Mouse (Mus musculus): ENCODE results near the gene Fam189b. TPM values are rescaled to one million over a fixed set of nuclear protein-coding genes. Genes with fewer than 3 reads are reported as not detected.
A peak's percentile ranks its signal among the peaks of the same experiment; 100 is the strongest.
"Not testable (repeated sequence)": the region's sequence is repeated elsewhere in the genome, so short reads cannot be mapped to it uniquely, and the experiment has no call there.

The Fam189b gene
- total and polyA plus RNA-seq, 2 experiments from 2014 or later, result 2.1 to 5.7 TPM

DNA sequence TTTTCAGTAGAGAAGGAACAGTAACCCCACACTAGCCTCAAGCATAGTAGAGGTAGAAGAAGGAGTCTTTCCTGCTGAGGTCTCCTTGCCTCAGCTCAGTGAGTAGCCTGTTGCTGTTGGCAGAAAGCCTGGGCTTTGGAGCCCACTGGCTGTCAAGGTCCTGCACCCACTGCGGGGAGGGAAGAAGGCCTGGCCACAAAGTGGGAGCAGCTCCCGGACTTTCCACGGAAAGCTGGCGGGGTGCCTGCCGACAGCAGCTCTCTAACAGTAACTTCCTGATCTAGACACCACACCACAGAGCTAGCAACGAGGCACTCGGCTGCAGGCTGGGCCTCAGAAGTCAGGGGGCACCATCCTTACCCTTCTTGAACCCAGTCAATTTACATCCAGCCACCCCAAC, 27.8 kb downstream of the Fam189b start:
- H3K4me2 ChIP-seq (ENCODE audit: low read depth, low read length), result no peak overlapping the region
- H3K9me3 ChIP-seq (replicated peaks; ENCODE audit: control insufficient read depth, low read length), result no peaks in the 10 kb centered on the region
- no peak overlapping the region for H3K9ac ChIP-seq (replicated peaks; ENCODE audit: low read depth, low read length)
- H3K27me3 ChIP-seq (ENCODE audit: control insufficient read depth, insufficient read depth, low read length), result no peaks in the 10 kb centered on the region
- DNase-seq (ENCODE audit: low spot score) (no peak), ATAC-seq (ENCODE audit: insufficient read depth, low read depth) (no peak)
- TF ChIP-seq EP300 (IDR thresholded peaks at IDR 0.05; ENCODE audit: low read depth) (no peak), CTCF (IDR thresholded peaks at IDR 0.05; ENCODE audit: low read depth) (no peak)
- H3K27ac ChIP-seq (ENCODE audit: low read depth), result no peak overlapping the region
- H3K4me1 ChIP-seq (ENCODE audit: control insufficient read depth, insufficient read depth), result peaks cover 11% of the 10 kb centered on the region
- H3K36me3 ChIP-seq (replicated peaks; ENCODE audit: control insufficient read depth, insufficient read depth, low read length), result peaks cover 51% of the 10 kb centered on the region
- WGBS, result 46% methylated on average over 7 of the region's 7 CpGs
- no peak overlapping the region for H3K4me3 ChIP-seq (ENCODE audit: low read depth, low read length)

DNA sequence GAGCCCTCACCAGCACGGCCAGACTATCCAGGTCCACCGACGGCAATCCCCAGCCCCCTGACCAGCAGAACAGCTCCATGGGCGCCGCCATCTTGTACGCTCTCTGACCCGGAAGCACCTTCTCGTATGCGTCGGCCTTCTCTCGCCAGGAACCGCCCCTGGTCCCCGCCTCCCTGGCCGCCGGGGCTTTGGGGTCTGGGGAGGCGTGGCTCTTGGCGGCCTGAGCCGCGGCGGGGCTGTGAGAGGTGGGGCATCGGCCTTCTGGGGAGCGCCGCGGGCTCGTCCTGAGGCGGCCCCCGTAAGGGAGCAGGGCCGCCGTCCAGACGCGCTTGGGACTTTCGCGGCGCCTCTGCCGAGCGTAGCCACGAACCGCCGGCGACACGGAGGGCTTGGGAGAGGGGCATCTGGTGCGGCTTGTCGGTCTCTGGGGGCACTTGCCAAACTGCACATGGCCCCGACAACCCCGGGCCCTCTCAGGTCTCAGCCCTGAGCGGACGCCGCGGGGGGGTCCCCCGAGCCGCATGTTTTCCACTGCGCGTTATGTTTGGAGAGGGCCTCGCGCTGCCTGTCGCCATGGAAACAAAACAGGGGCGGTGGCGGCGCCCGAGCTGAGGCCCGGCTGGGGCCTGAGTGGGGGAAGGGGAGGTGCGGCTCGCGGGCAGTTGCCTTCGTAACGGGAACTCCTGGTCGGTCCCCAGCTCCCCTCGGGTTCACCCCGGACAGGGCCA, 31.0 kb downstream of the Fam189b start:
- peak overlapping the region; percentile 92 for H3K4me2 ChIP-seq (ENCODE audit: low read depth, low read length)
- H3K4me3 ChIP-seq (ENCODE audit: low read depth, low read length), result peak overlapping the region; percentile 64
- H3K27me3 ChIP-seq (ENCODE audit: control insufficient read depth, insufficient read depth, low read length), result no peaks in the 10 kb centered on the region
- TF ChIP-seq CTCF (IDR thresholded peaks at IDR 0.05; ENCODE audit: low read depth), result no peak
- peak; percentile 94 for TF ChIP-seq EP300 (IDR thresholded peaks at IDR 0.05; ENCODE audit: low read depth)
- peaks cover 11% of the 10 kb centered on the region for H3K4me1 ChIP-seq (ENCODE audit: control insufficient read depth, insufficient read depth)
- H3K9ac ChIP-seq (replicated peaks; ENCODE audit: low read depth, low read length), result peak overlapping the region; percentile 72
- peaks cover 20% of the 10 kb centered on the region for H3K36me3 ChIP-seq (replicated peaks; ENCODE audit: control insufficient read depth, insufficient read depth, low read length)
- H3K9me3 ChIP-seq (replicated peaks; ENCODE audit: control insufficient read depth, low read length), result no peaks in the 10 kb centered on the region
- DNase-seq (ENCODE audit: low spot score), result peak; percentile 94
- H3K27ac ChIP-seq (ENCODE audit: low read depth), result peak overlapping the region; percentile 95
- peak; percentile 92 for ATAC-seq (ENCODE audit: insufficient read depth, low read depth)
- under 1% methylated on average over 62 of the region's 69 CpGs for WGBS

DNA sequence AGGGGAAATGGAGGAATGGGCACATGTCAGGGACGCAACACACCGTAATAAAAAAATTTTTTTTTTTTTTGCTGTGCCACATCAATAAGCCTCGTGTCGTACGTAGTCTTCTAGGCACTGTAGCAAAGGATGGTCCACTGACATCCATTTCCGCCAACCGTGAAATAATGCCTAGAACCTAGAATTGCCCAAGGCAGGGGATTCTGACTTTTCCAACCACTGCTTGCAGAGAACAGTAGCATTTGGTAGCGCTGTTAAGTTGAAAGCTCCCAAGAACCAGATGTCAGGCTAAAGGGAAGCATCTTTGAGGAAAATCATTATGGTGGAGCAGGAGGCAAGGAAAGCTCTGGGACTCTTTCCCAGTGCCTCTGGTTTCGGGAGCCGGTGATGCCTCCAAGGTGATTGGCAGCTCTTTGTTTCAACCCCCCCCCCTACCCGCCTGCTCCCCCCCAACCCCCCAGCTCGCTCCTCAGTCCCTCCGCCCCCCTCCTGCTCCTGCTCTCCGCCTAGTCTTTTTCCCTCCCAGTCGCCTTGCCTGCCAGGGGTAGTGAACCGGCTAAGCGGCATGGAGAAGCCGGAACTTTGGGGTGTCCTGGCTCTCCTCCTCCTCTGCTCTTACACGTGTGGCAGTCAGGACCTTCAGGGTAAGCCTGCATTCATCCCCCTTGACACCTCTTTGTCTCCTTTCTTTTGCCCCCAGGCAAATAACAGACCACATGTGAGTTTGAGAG, 31.9 kb downstream of the Fam189b start, which contains the start of gene Thbs3:
Gene Thbs3, plus strand, starts transcription at position 500 of the 731 bp plus-strand sequence.
- DNase-seq (ENCODE audit: low spot score) (no peak), ATAC-seq (ENCODE audit: insufficient read depth, low read depth) (no peak)
- peak within 1 kb of the TSS; percentile 92 for H3K4me2 ChIP-seq (ENCODE audit: low read depth, low read length)
- no peaks in the 10 kb centered on the region for H3K27me3 ChIP-seq (ENCODE audit: control insufficient read depth, insufficient read depth, low read length)
- peak within 1 kb of the TSS; percentile 64 for H3K4me3 ChIP-seq (ENCODE audit: low read depth, low read length)
- H3K9me3 ChIP-seq (replicated peaks; ENCODE audit: control insufficient read depth, low read length), result no peaks in the 10 kb centered on the region
- H3K9ac ChIP-seq (replicated peaks; ENCODE audit: low read depth, low read length), result peak within 1 kb of the TSS; percentile 72
- H3K36me3 ChIP-seq (replicated peaks; ENCODE audit: control insufficient read depth, insufficient read depth, low read length), result peaks cover 11% of the 10 kb centered on the region
- H3K27ac ChIP-seq (ENCODE audit: low read depth), result peak within 1 kb of the TSS; percentile 95
- H3K4me1 ChIP-seq (ENCODE audit: control insufficient read depth, insufficient read depth), result peaks cover 11% of the 10 kb centered on the region
- WGBS, result under 1% methylated on average over 18 of the region's 19 CpGs
- TF ChIP-seq EP300 (IDR thresholded peaks at IDR 0.05; ENCODE audit: low read depth) (no peak), CTCF (IDR thresholded peaks at IDR 0.05; ENCODE audit: low read depth) (no peak)

DNA sequence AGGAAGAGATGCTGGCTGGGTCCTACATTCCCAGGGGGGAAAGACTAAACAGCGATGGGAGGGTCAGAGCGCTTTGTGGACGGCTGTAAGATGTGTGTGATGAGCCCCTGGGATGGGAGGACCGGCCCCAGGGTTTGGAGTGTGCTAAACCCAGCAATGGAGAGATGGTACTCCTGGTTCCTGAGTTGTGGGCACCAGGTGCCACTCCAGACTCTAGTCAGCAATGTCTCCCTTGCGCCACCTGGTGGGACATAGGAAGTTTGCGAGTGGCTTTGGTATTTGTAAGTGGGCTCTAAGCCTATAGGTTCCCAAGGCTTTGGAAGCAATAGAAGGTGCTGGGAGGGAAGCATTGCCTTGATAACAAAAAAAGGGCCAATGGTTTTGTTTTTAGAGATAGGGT, 32.9 kb downstream of the Fam189b start:
- peak overlapping the region; percentile 92 for H3K4me2 ChIP-seq (ENCODE audit: low read depth, low read length)
- peaks cover 4% of the 10 kb centered on the region; the same call in 1 of the 2 replicates for H3K36me3 ChIP-seq (replicated peaks; ENCODE audit: control insufficient read depth, insufficient read depth, low read length)
- H3K27ac ChIP-seq (ENCODE audit: low read depth), result no peak overlapping the region
- WGBS, result 1% methylated on average over 6 of the region's 6 CpGs
- TF ChIP-seq CTCF (IDR thresholded peaks at IDR 0.05; ENCODE audit: low read depth) (peak; percentile 95), EP300 (IDR thresholded peaks at IDR 0.05; ENCODE audit: low read depth) (no peak)
- H3K9ac ChIP-seq (replicated peaks; ENCODE audit: low read depth, low read length), result no peak overlapping the region
- H3K9me3 ChIP-seq (replicated peaks; ENCODE audit: control insufficient read depth, low read length), result no peaks in the 10 kb centered on the region
- H3K27me3 ChIP-seq (ENCODE audit: control insufficient read depth, insufficient read depth, low read length), result no peaks in the 10 kb centered on the region
- ATAC-seq (ENCODE audit: insufficient read depth, low read depth) (0 out of 2 replicates have a peak, but pooled peaks have one; percentile 10), DNase-seq (ENCODE audit: low spot score) (peak; percentile 76)
- peak overlapping the region; percentile 64 for H3K4me3 ChIP-seq (ENCODE audit: low read depth, low read length)
- H3K4me1 ChIP-seq (ENCODE audit: control insufficient read depth, insufficient read depth), result peaks cover 11% of the 10 kb centered on the region

DNA sequence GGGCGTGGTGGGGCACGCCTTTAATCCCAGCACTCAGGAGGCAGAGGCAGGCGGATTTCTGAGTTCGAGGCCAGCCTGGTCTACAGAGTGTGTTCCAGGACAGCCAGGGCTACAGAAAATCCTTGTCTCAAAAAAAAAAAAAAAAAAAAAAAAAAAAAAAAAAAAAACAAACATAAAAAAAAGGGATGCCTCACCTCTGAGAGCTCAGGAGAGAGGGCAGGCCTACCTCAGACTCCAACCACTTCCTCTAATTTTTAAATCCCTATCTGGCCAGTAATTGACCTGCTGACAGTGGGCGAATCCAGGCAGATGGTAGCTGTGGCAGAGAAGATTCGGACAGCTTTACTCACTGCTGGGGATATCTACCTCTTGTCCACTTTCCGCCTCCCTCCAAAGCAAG, 33.5 kb downstream of the Fam189b start:
- H3K4me3 ChIP-seq (ENCODE audit: low read depth, low read length); H3K27me3 ChIP-seq (ENCODE audit: control insufficient read depth, insufficient read depth, low read length); H3K4me2 ChIP-seq (ENCODE audit: low read depth, low read length); H3K36me3 ChIP-seq (replicated peaks; ENCODE audit: control insufficient read depth, insufficient read depth, low read length); H3K9ac ChIP-seq (replicated peaks; ENCODE audit: low read depth, low read length); DNase-seq (ENCODE audit: low spot score); H3K27ac ChIP-seq (ENCODE audit: low read depth); H3K9me3 ChIP-seq (replicated peaks; ENCODE audit: control insufficient read depth, low read length); ATAC-seq (ENCODE audit: insufficient read depth, low read depth): not testable (repeated sequence)
- 68% methylated on average over 7 of the region's 7 CpGs for WGBS
- H3K4me1 ChIP-seq (ENCODE audit: control insufficient read depth, insufficient read depth), result peaks cover 11% of the 10 kb centered on the region

Measured in heart, postnatal 0 days (tissue).